Mouse (Mus musculus) spleen, adult 2 months (tissue): ENCODE measurements around the gene Frs2.

Experiments used
- CTCF ChIP-seq: fragments of 200-500 bp; IDR thresholded peaks from 2 replicates; pipeline ENCODE4 v1.5.1; 2011; ENCODE audit warnings: mild to moderate bottlenecking, inconsistent platforms; ENCODE audit not compliant: insufficient read depth, insufficient read length, insufficient replicate concordance; ENCODE audit errors: extremely low read depth
- POLR2A ChIP-seq: fragments of 200-500 bp; IDR thresholded peaks from 2 replicates; pipeline ENCODE4 v1.6.1; 2011; ENCODE audit warnings: low read depth, low read length, inconsistent platforms

DNA sequence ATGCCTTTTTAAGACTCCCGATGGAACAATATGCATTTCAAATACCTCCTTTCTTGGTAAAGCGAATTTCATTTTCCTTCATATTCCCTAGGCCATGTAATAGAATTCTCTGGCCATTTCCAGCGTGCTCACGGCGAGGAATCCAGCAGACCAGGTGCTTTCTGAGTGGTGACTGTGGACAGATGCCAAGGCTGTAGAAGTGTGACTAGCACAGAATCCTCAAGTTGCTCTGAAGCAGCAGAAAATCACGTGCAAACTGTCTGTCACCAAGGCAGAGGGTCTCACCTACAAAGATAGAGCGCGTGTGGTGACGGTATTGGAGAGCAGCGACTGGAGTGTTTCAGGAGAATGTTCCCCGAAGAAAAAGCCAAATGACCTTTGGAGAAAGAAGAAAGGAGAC, 11.8 kb upstream of the Frs2 start:
- no peak for TF ChIP-seq POLR2A
- no peak for TF ChIP-seq CTCF
